Mouse (Mus musculus) granulocyte monocyte progenitor cell, adult 5-6 weeks (primary cell): ENCODE measurements at regions not wholly inside any gene's neighbourhood (a gene's known extent, or its start where the extent isn't known, plus 50 kb on each side); places are given as distances from the start of the nearest gene placed in this dataset.

ENCODE experiments used
- ATAC-seq: replicated peaks from 2 replicates; pipeline ENCODE4 v1.8.0; 2016; ENCODE audit warnings: mild to moderate bottlenecking, moderate TSS enrichment, inconsistent platforms; ENCODE audit not compliant: poor library complexity, severe bottlenecking

DNA sequence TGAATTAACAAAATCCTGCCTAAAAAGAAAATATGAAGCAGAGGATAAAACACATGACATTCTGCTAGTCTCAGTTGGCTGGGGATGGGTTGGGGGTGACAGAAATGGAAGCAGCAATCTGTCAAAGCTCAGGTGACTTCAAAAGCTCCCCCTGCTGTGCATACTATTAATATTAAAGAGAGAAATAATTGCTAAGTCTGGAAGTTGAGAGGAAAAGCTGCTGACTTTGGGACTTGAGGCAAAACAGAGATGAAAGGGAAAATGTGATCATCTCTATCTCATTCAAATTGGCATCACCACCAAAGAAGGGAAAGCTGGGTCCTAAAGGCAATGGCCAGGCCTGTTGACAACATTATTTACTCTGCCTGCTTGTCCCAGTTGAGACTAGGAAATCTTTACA is 90.8 kb downstream of the Rpe65 start:
- no peak for ATAC-seq

DNA sequence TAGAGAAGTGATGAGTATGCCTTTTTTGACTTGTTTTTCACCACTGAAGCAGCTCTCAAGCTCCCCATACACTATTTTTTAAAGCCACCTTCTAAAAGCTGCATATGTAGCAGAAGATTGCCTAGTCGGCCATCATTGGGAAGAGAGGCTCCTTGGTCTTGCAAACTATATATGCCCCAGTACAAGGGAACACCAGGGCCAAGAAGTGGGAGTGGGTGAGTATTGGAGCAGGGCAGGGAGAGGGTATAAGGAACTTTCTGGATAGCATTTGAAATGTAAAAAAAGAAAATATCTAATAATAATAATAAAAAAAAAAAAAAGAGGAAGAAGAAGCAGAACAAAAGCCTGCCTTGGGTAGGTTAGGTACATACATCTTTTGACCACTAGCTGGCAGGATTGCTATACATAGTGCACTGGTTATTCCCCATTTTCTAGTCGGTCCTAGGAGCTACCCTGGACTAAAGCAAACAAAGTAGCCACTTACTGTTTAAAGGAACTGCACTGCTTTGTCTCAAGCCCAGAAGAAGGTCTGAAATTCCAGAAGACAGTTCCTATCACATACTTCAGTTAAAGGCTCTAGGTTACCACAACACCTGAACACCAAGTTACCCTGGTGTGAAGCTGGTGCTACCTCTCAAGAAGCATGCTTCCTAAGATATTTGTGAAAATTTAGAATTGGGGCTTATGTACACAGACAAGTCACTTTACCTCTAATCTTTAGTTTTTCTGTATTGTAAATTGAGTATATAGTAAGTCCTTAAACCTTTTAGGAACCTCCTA is 114.9 kb upstream of the Wls start:
- peak; percentile 98 for ATAC-seq

GRCm38 (mm10) chr3:159732201-159732600 is 107.3 kb upstream of the Wls start:
- ATAC-seq: no peak

DNA sequence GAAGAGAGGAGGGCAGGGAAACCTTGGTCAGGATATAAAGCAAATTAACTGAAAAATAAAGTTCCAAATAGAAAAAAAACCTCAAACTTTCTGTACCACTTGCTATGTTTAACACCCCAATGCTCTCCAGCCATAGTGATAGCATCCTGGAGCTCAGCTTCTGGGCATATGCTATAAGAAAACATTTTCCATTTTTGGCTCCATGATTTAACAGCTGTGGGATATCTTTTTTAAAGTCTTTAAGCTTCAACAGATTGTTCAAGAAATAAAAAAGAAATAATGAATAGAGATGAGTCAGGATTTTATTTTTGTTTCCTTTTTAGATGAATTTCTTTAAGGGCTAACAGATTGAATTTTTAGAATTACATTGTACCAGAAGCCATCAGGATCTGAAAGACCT is 106.3 kb upstream of the Wls start:
- no peak for ATAC-seq

DNA sequence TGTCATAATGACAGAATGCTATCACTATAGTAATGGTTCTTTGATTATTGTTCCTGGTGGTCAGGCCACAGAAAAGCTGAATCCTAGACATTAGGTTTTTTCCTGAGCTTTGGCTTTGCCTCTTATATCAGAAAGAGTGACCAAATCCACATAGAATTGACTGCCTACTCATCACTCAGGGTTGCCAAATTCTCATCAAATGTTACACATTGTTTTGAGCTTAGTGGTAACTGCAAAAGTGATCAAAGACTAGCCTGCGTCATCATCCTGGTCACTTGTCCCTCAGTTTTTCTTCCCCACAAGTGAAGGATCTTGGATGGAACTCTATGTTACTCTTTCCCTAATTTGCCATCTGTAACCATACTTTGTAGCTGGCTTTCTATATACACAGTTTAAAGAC is 104.9 kb upstream of the Wls start:
- no peak for ATAC-seq

DNA sequence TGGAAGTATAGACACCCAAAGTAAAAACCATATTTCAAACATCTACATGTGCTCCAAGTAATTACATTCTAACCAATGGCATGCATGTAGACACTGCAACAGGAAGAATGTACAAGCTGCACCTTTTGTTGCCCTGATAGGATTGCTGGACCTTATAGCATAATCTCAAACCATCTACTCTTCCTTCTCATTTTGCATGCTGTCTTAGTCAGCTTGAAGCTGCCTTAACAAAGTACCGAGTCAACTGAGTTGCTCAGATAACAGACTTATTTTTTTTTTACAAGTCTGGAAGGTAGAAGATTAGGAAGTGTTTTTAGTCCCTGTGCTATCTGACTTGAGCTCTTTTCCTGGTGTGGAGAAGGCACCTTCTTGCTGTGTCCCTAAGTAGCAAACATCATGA is 103.4 kb upstream of the Wls start:
- no peak for ATAC-seq

GRCm38 (mm10) chr3:159740600-159741279 is 98.7 kb upstream of the Wls start:
- no peak for ATAC-seq

GRCm38 (mm10) chr3:159741816-159742215 is 97.7 kb upstream of the Wls start:
- no peak for ATAC-seq

DNA sequence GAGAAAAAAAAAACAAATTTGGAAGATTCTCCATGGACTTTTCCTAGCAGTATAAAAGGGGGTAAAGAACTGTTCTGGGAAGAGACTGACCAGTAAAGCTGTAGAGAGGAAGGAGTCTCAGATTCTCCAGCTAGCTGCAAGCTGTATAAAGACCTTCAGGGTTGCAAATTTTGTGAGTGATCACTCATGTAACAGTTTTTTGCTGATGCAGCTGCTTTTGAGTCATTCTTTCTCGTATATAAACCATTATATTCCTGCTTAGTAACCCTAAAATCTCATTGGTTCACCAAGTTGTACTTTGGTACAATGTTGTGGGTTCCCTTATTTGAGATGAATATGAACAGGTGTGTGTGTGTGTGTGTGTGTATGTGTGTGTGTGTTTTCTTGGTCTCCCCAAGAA is 79.7 kb upstream of the Wls start:
- ATAC-seq: no peak

DNA sequence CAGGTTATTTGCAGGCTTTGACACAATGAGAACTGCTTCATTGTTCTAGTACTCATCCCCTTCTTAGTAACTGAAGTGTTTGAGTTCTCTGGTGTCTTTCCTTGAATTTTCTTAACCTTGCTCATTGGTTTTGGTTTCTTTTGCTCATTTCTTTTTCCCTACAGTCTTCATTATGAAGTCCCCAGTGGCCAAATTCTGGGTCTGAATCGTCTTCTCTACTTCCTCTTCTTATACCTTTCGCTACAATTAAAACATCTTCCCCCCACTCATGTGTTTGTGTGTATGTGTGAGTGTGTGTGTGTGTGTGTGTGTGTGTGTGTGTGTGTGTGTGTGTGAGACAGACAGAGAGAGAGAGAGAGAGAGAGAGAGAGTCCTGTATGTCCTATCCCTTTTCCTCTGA is 79.2 kb upstream of the Wls start:
- no peak for ATAC-seq

GRCm38 (mm10) chr3:159760949-159761348 is 78.5 kb upstream of the Wls start:
- no peak for ATAC-seq

DNA sequence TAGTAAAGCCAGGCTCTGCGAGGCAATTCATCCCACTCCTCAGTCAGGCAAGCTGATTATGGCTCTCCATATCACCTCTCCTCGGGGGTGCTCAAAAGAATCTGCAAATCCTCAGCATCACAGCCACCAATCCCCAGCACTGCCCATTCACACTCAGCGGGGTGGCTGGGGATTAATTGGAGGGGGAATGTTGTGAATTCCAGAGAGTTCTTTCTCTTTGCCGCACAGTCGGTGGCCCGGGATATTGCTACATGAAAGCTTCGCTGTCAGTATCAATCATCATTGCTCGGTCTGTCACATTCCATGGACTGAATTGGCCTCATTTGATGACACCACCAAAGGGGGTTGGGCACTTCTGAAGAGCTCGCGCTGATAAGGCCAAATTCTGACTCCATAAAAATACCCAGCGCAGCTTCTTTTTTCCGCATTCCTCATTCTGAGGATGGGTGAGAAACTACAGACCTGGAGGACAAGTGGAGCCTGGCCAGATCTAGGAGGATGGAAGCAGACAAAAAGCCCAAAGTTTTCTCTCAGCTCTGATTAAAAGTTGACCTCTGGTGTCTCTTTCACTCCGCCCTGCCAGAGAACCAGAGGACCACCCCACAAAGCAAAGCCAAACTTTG is 57.1 kb upstream of the Wls start:
- no peak for ATAC-seq

DNA sequence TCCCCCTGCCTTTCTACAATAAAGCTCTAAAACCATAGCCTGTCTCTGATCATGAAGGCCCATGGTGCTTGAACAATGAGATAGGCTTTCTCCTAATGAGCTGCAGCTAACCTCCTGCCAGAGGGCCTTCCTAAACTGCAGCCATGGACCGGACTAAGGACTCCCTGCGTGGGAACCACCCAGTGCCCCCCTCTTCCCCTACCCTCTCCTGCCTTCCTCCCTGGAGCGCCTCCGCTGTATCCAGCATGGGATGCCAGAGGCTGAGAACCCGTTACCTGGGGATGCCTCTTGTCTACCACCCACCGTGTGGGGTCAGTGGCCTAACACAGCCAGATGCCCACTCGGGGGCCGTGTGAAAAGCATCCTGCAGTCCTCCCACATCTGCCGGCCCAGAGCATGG is 51.7 kb upstream of the Wls start:
- ATAC-seq: no peak
